In the genomic region with DNA sequence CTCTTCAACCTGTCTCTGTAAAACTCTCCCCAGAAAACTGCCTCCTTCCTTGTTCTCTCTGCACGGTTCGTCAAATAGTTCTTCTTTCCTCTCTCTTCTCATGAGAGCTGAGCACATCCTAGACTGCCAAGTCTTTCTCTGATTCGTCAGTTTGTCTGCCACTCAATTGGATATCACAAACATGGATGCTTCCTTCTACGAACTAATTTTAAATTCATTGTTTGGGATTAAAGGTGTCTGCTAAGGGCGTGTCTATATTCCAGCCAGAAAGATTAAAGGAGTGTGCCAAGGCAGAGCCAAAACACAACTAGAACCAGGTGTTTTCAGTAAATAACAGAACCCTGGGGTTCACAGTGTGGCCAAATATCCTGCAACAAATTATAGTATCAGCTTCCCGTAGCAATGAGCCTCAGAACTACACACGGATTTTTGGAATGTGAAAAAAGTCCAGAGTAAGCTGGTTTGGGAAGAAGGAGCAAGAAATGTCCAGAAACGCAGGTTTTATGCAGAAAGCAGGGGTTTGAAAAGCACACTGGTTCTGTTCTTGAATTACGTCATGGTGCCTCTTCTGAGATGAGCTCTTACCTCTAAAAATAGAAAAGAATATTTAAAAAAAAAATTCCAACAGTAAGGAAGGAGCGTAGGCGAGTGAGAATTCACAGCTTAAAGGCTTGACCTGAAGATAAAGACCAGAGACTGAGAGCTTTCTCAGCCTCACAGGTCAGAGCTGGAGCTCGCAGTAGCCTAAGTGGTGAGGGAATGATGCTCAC, we compare ENCODE assay signal across 19 mouse cellular contexts.
DNase-seq lines count a peak whose midpoint lies in the region; ATAC-seq and TF ChIP-seq lines count a peak whose summit lies in the region.
"Had no signal": no experiment of that assay in that cellular context is flagged by ENCODE, and none has a peak within 500 bp of the region (broad histone marks: within the 10 kb centered on the region; RNA-seq: fewer than 3 reads in every experiment).

No protein-coding gene starts in this region.

- H3K9ac ChIP-seq in embryonic facial prominence, embryonic 13.5 days, result no peak overlapping the region
- H3K9ac ChIP-seq: forebrain, embryonic 13.5 days; hindbrain, embryonic 15.5 days; intestine, embryonic 15.5 days; midbrain, embryonic 13.5 days; neural tube, embryonic 12.5 days had no signal

- no peak; the same call in 1 of the 2 replicates for ATAC-seq in embryonic facial prominence, embryonic 13.5 days (ENCODE audit: insufficient number of reproducible peaks, insufficient read depth, low FRiP score, low TSS enrichment, low read depth)
- ATAC-seq: forebrain, embryonic 13.5 days; intestine, embryonic 15.5 days; midbrain, embryonic 13.5 days had no signal

- H3K4me3 ChIP-seq in left cerebral cortex, adult 2 months, result no peak overlapping the region
- H3K4me3 ChIP-seq in embryonic facial prominence, embryonic 13.5 days, result no peak overlapping the region
- no peak overlapping the region for H3K4me3 ChIP-seq in olfactory bulb, adult 2 months (ENCODE audit: insufficient read depth, low read depth, low read length)
- H3K4me3 ChIP-seq: forebrain, embryonic 13.5 days; hindbrain, embryonic 15.5 days; intestine, embryonic 15.5 days; midbrain, embryonic 13.5 days; neural tube, embryonic 12.5 days had no signal

- no peaks in the 10 kb centered on the region for H3K9me3 ChIP-seq in embryonic facial prominence, embryonic 13.5 days
- H3K9me3 ChIP-seq: forebrain, embryonic 13.5 days; hindbrain, embryonic 15.5 days; intestine, embryonic 15.5 days; midbrain, embryonic 13.5 days; neural tube, embryonic 12.5 days had no signal

- TF ChIP-seq CTCF in left cerebral cortex, adult 2 months (IDR thresholded peaks at IDR 0.05), result no peak
- no peak for TF ChIP-seq CTCF in olfactory bulb, adult 2 months (IDR thresholded peaks at IDR 0.05; ENCODE audit: insufficient read depth, low read depth, low read length)

- intact Hi-C loops in left cerebral cortex, adult 2 months (cut with DNase I), result no loop called here
- intact Hi-C loops in left cerebral cortex, postnatal 4 days (cut with DNase I), result no loop called here

- H3K4me2 ChIP-seq in embryonic facial prominence, embryonic 13.5 days, result peak overlapping the region; percentile 12; the same call in 1 of the 2 replicates
- H3K4me2 ChIP-seq: forebrain, embryonic 13.5 days; hindbrain, embryonic 15.5 days; intestine, embryonic 15.5 days; midbrain, embryonic 13.5 days; neural tube, embryonic 12.5 days had no signal

- H3K27me3 ChIP-seq in embryonic facial prominence, embryonic 13.5 days, result no peaks in the 10 kb centered on the region
- H3K27me3 ChIP-seq: forebrain, embryonic 13.5 days; hindbrain, embryonic 15.5 days; intestine, embryonic 15.5 days; midbrain, embryonic 13.5 days; neural tube, embryonic 12.5 days had no signal

- H3K27ac ChIP-seq in left cerebral cortex, adult 2 months, result peak overlapping the region; percentile 55
- peak overlapping the region; percentile 64 for H3K27ac ChIP-seq in embryonic facial prominence, embryonic 13.5 days
- H3K27ac ChIP-seq in olfactory bulb, adult 2 months (ENCODE audit: insufficient read depth, low read depth, low read length), result 0 out of 2 replicates have a peak overlapping the region, but pooled peaks have one; percentile 14
- H3K27ac ChIP-seq: forebrain, embryonic 13.5 days; hindbrain, embryonic 15.5 days; intestine, embryonic 15.5 days; midbrain, embryonic 13.5 days; neural tube, embryonic 12.5 days; stomach, postnatal 0 days had no signal

- DNase-seq in left cerebral cortex, adult 2 months (ENCODE audit: extremely low spot score in 1 of 2, low spot score in 2 of 2), result no peak
- DNase-seq in left cerebral cortex, postnatal 4 days, result no peak
- peak; percentile 51 for DNase-seq in right cerebral cortex, adult 18-20 months
- no peak for DNase-seq in right cerebral cortex, postnatal 25 days
- DNase-seq in heart, adult 9 months (ENCODE audit: low spot score in 2 of 2), result no peak
- DNase-seq: cerebellum, adult 9-10 months; gastrocnemius, postnatal 14 days; heart, adult 18-20 months; heart, postnatal 4 days; kidney, postnatal 36 days; liver had no signal

- no peaks in the 10 kb centered on the region; the same call in 1 of the 2 replicates for H3K4me1 ChIP-seq in embryonic facial prominence, embryonic 13.5 days
- no peaks in the 10 kb centered on the region for H3K4me1 ChIP-seq in olfactory bulb, adult 2 months (ENCODE audit: control insufficient read depth, insufficient read depth, low read length)
- H3K4me1 ChIP-seq: forebrain, embryonic 13.5 days; hindbrain, embryonic 15.5 days; intestine, embryonic 15.5 days; midbrain, embryonic 13.5 days; neural tube, embryonic 12.5 days had no signal

- TF ChIP-seq POLR2A in olfactory bulb, adult 2 months (IDR thresholded peaks at IDR 0.05; ENCODE audit: insufficient read depth, low read depth, low read length), result no peak

- no peaks in the 10 kb centered on the region for H3K36me3 ChIP-seq in embryonic facial prominence, embryonic 13.5 days
- H3K36me3 ChIP-seq: hindbrain, embryonic 15.5 days; intestine, embryonic 15.5 days; midbrain, embryonic 13.5 days; neural tube, embryonic 12.5 days had no signal

- 48% methylated on average over 12 of the region's 12 CpGs for WGBS in embryonic facial prominence, embryonic 13.5 days
- 68% methylated on average over 12 of the region's 12 CpGs for WGBS in olfactory bulb, adult 2 months

Comparison
In these comparisons a context has a peak if more than half of its experiments do, and no peak if none do; other contexts are left out.
1. H3K27ac ChIP-seq: peak in every context shown above with its lines; median percentile 64 in embryonic facial prominence, embryonic 13.5 days; 55 in left cerebral cortex, adult 2 months; 14 in olfactory bulb, adult 2 months.